Mouse (Mus musculus) 3134 (cell line): ENCODE data around the gene Nell2.

Experiments used
- DNase-seq: peaks from one replicate; pipeline ENCODE4 v3.0.0-alpha.2; 2011; ENCODE audit warnings: low spot score; ENCODE audit not compliant: insufficient read length; ENCODE audit errors: extremely low read depth

Gene Nell2

GRCm38 (mm10) chr15:95366506-95366905 lies 161.9 kb downstream of the Nell2 start:
- DNase-seq, result no peak

- DNase-seq, result no peak
Observed at GRCm38 (mm10) chr15:95354806-95355205, 173.6 kb downstream of the Nell2 start.

- DNase-seq, result no peak
Observed at GRCm38 (mm10) chr15:95334323-95335296, 193.7 kb downstream of the Nell2 start.

- DNase-seq, result no peak
Observed at GRCm38 (mm10) chr15:95333229-95333628, 195.1 kb downstream of the Nell2 start.

GRCm38 (mm10) chr15:95330926-95331325 lies 197.4 kb downstream of the Nell2 start:
- DNase-seq, result no peak

- DNase-seq, result no peak
Observed at GRCm38 (mm10) chr15:95322744-95323143, 205.6 kb downstream of the Nell2 start.

GRCm38 (mm10) chr15:95316626-95317025 lies 211.7 kb downstream of the Nell2 start:
- no peak for DNase-seq

- DNase-seq, result no peak
Observed at GRCm38 (mm10) chr15:95314808-95315145, 213.6 kb downstream of the Nell2 start.

- no peak for DNase-seq
Observed at GRCm38 (mm10) chr15:95314121-95314807, 214.1 kb downstream of the Nell2 start.

- DNase-seq, result no peak
Observed at GRCm38 (mm10) chr15:95313286-95313685, 215.1 kb downstream of the Nell2 start.

- no peak for DNase-seq
Observed at GRCm38 (mm10) chr15:95304102-95304501, 224.3 kb downstream of the Nell2 start.

- DNase-seq, result no peak
Observed at GRCm38 (mm10) chr15:95296561-95296960, 231.8 kb downstream of the Nell2 start.

GRCm38 (mm10) chr15:95289047-95289446 lies 239.3 kb downstream of the Nell2 start:
- DNase-seq, result no peak

- no peak for DNase-seq
Observed at GRCm38 (mm10) chr15:95285199-95285598, 243.2 kb downstream of the Nell2 start.

GRCm38 (mm10) chr15:95280986-95281385 lies 247.4 kb downstream of the Nell2 start:
- DNase-seq, result no peak

- no peak for DNase-seq
Observed at GRCm38 (mm10) chr15:95278001-95278400, 250.4 kb downstream of the Nell2 start.

- DNase-seq, result no peak
Observed at GRCm38 (mm10) chr15:95276556-95276955, 251.8 kb downstream of the Nell2 start.

GRCm38 (mm10) chr15:95275553-95275952 lies 252.8 kb downstream of the Nell2 start:
- DNase-seq, result no peak

GRCm38 (mm10) chr15:95273236-95273635 lies 255.1 kb downstream of the Nell2 start:
- DNase-seq, result no peak

GRCm38 (mm10) chr15:95272167-95272566 lies 256.2 kb downstream of the Nell2 start:
- no peak for DNase-seq

GRCm38 (mm10) chr15:95259671-95260450 lies 268.5 kb downstream of the Nell2 start:
- DNase-seq, result no peak
